Mouse (Mus musculus): ENCODE data around the gene Sema4a. TPM values are rescaled to one million over a fixed set of nuclear protein-coding genes. Genes with fewer than 3 reads are reported as not detected.
A peak's percentile ranks its signal among the peaks of the same experiment; 100 is the strongest.

Sema4a gene
- polyA plus RNA-seq, 1 experiment from 2014 or later: 16.3 TPM

DNA sequence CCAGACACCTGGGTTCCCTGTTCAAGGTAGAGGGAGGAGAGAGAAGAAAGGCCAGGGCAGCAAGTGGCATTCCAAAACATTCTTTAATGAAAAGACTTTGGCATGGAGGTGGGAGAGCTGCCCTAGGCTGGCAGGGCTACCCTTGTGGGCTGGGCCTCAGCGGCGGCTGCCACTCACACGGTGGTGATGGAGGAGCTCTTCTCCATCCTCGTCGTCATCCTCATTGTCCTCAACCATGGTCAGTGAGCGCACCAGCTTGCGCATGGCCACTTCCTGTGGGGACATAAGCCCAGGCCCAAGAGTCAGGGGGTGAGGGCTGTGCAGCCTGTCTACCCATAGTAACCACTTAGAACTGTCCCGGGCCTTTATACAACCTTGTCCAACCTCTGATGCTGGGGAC, 22.2 kb upstream of the Sema4a start:
- WGBS: 80% methylated on average over 8 of the region's 8 CpGs
- Histone ChIP-seq H3K36me3 (no peaks in the 10 kb centered on the region), H3K27ac (replicated peaks) (no peak overlapping the region), H3K4me3 (no peak overlapping the region), H3K27me3 (peaks cover 37% of the 10 kb centered on the region), H3K4me1 (peaks cover 16% of the 10 kb centered on the region), H3K4me2 (replicated peaks) (no peak overlapping the region), H3K9ac (replicated peaks) (no peak overlapping the region), H3K9me3 (no peaks in the 10 kb centered on the region)
- ATAC-seq (replicated peaks): peak; percentile 39

DNA sequence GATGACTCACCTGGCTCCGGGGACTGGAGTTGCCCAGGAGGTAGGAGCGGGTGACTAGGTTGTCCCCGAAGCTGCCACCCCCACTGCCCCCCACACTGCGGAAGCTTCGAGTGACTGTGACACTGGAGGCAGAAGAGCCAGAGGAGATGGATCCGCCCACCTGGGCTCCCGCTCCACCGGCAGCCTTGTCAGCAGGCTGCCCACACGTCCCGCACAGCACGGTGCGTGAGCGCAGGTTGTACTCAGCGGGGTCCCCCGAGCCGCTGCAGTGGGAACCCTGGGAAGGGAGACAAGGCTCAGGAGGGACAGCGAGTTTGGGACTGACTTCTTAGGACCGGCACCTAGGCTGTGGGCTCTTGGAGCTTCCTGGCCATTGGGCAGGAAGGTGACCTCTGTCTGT, 21.4 kb upstream of the Sema4a start:
- Histone ChIP-seq H3K27ac (replicated peaks) (no peak overlapping the region), H3K36me3 (no peaks in the 10 kb centered on the region), H3K27me3 (peaks cover 37% of the 10 kb centered on the region), H3K9ac (replicated peaks) (no peak overlapping the region), H3K4me1 (peaks cover 16% of the 10 kb centered on the region), H3K4me2 (replicated peaks) (no peak overlapping the region), H3K9me3 (no peaks in the 10 kb centered on the region), H3K4me3 (no peak overlapping the region)
- 31% methylated on average over 18 of the region's 18 CpGs for WGBS
- no peak for ATAC-seq (replicated peaks)

DNA sequence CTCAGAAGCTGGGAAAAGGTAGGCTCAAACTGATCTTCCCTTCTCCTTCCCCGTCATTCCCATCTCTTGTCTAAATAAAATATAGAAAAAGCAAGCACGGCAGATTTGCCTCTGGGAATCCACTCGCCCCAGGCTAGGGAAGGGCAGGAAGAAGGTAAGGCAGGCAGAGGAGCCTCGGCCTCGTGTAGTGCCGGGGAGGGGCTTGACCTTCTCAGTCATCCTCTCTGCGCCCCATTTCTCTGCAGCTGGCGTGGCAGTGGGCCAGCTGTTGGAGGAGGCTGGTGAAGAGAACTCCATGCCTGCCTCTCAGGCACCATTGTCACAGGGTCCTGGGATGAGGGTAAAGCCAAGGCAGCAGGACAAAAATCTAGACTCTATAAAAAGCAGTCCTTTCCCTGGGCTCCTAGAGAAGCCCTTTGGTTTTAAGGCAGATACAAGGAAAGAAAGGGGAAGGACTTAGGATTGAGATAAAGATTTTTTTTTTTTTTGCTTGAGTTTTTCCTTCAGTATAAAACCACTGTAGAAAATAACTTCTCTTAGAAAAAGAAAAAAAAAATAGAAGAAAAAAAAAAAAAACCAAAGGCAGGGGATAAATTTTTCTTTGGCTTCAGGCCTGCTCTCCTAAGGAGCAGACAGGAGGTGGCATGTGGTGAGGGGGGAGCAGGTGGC, 20.5 kb upstream of the Sema4a start:
- ATAC-seq (replicated peaks): no peak

GRCm38 (mm10) chr3:88480679-88481078, 19.7 kb upstream of the Sema4a start:
- no peak overlapping the region for H3K27ac ChIP-seq (replicated peaks)
- peaks cover 16% of the 10 kb centered on the region for H3K4me1 ChIP-seq
- ATAC-seq (replicated peaks): no peak
- no peaks in the 10 kb centered on the region for H3K36me3 ChIP-seq
- H3K27me3 ChIP-seq: peaks cover 25% of the 10 kb centered on the region
- H3K4me2 ChIP-seq (replicated peaks): no peak overlapping the region
- WGBS: 85% methylated on average over 5 of the region's 5 CpGs
- H3K9ac ChIP-seq (replicated peaks): no peak overlapping the region
- H3K9me3 ChIP-seq: no peaks in the 10 kb centered on the region
- H3K4me3 ChIP-seq: no peak overlapping the region

More for the DNA sequence above, 20.5 kb upstream of the Sema4a start:
- no peak overlapping the region for H3K4me2 ChIP-seq (replicated peaks)
- H3K4me3 ChIP-seq: no peak overlapping the region
- no peaks in the 10 kb centered on the region for H3K36me3 ChIP-seq
- peaks cover 33% of the 10 kb centered on the region for H3K27me3 ChIP-seq
- WGBS: 50% methylated on average over 8 of the region's 8 CpGs
- H3K9ac ChIP-seq (replicated peaks): no peak overlapping the region
- no peaks in the 10 kb centered on the region for H3K9me3 ChIP-seq
- no peak overlapping the region for H3K27ac ChIP-seq (replicated peaks)
- peaks cover 16% of the 10 kb centered on the region for H3K4me1 ChIP-seq

DNA sequence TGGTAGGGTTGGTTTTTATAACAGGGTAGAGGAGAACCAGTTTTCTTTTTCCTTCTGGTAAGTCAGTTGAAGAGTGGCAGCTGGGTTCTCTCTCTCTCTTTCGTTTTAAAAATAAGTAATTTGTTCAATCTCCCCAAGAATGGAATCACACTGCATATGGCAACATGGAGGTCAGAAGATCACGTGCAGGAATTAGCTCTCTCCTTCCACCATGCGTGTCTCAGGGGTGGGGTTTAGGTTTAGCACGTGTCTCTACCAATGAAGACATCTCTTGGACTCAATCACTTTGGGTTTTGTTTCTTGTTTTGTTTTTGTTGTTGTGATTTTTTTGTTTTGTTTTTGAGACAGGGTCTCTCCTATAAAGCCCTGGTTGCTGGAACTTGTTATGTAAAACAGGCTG, 18.8 kb upstream of the Sema4a start:
- ATAC-seq (replicated peaks): no peak
- peaks cover 18% of the 10 kb centered on the region for H3K27me3 ChIP-seq
- H3K27ac ChIP-seq (replicated peaks): no peak overlapping the region
- H3K9me3 ChIP-seq: no peaks in the 10 kb centered on the region
- 86% methylated on average over 4 of the region's 4 CpGs for WGBS
- no peak overlapping the region for H3K4me2 ChIP-seq (replicated peaks)
- no peak overlapping the region for H3K9ac ChIP-seq (replicated peaks)
- H3K36me3 ChIP-seq: no peaks in the 10 kb centered on the region
- peaks cover 13% of the 10 kb centered on the region for H3K4me1 ChIP-seq
- H3K4me3 ChIP-seq: no peak overlapping the region

GRCm38 (mm10) chr3:88479163-88479562, 18.2 kb upstream of the Sema4a start:
- no peak overlapping the region for H3K4me3 ChIP-seq
- H3K27me3 ChIP-seq: peaks cover 11% of the 10 kb centered on the region
- no peaks in the 10 kb centered on the region for H3K36me3 ChIP-seq
- peaks cover 8% of the 10 kb centered on the region; the same call in 1 of the 2 replicates for H3K4me1 ChIP-seq
- no peak for ATAC-seq (replicated peaks)
- H3K27ac ChIP-seq (replicated peaks): no peak overlapping the region
- H3K9me3 ChIP-seq: no peaks in the 10 kb centered on the region
- H3K4me2 ChIP-seq (replicated peaks): no peak overlapping the region
- 64% methylated on average over 3 of the region's 3 CpGs for WGBS
- no peak overlapping the region for H3K9ac ChIP-seq (replicated peaks)

DNA sequence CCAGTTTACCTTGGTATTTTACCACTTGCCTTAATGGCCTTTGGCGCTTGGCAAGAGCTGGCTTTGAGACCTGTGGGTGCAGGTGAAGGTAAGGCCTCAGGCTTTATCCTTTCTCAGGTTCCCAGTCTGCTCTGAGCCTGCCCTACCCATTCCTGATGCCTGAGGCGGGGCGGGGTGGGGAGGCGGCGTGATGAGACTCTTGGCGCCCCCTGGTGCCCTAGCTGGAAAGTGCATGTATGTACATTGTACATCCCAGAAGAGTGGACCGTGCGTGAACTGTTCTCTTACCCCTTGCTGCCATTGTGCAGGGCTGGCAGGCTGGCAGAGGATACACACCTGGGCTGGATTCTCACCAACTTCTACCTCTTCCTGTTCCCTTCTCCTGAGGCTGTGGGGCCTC, 16.8 kb upstream of the Sema4a start:
- WGBS: under 1% methylated on average over 8 of the region's 8 CpGs
- Histone ChIP-seq H3K4me1 (peaks cover 17% of the 10 kb centered on the region; the same call in 1 of the 2 replicates), H3K27me3 (peaks cover 5% of the 10 kb centered on the region; the same call in 1 of the 2 replicates), H3K4me3 (no peak overlapping the region), H3K9ac (replicated peaks) (no peak overlapping the region), H3K36me3 (no peaks in the 10 kb centered on the region), H3K9me3 (no peaks in the 10 kb centered on the region), H3K4me2 (replicated peaks) (no peak overlapping the region), H3K27ac (replicated peaks) (no peak overlapping the region)
- peak; percentile 70 for ATAC-seq (replicated peaks)

GRCm38 (mm10) chr3:88476403-88476802, 15.4 kb upstream of the Sema4a start:
- no peak overlapping the region for H3K9ac ChIP-seq (replicated peaks)
- H3K36me3 ChIP-seq: no peaks in the 10 kb centered on the region
- H3K9me3 ChIP-seq: no peaks in the 10 kb centered on the region
- peaks cover 9% of the 10 kb centered on the region; the same call in 1 of the 2 replicates for H3K4me1 ChIP-seq
- H3K4me2 ChIP-seq (replicated peaks): no peak overlapping the region
- no peak overlapping the region for H3K4me3 ChIP-seq
- no peak overlapping the region for H3K27ac ChIP-seq (replicated peaks)
- no peak for ATAC-seq (replicated peaks)
- no peaks in the 10 kb centered on the region for H3K27me3 ChIP-seq
- 64% methylated on average over 6 of the region's 6 CpGs for WGBS

DNA sequence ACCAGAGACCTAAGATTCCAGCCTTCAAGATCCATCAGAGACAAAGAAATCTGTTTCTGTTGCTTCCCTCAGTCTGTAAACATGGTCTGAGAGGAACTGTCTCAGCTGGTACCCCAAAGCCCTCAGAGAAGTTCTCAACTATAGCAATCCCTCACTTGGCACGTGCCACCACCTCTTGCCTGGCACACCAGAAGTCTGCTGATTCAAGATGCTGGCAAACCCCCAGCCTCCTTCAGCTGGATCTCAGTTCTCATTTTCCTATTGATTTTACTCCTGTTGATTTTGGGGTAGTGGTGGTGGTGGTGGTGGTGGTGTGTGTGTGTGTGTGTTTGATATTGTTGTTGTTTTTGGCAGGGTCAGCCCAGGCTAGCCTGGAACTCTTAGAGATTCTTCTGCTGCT, 12.6 kb upstream of the Sema4a start:
- Histone ChIP-seq H3K4me2 (replicated peaks) (no peak overlapping the region), H3K27ac (replicated peaks) (peak overlapping the region; percentile 30; the same call in 1 of the 2 replicates), H3K4me1 (peaks cover 9% of the 10 kb centered on the region; the same call in 1 of the 2 replicates), H3K27me3 (no peaks in the 10 kb centered on the region), H3K9me3 (no peaks in the 10 kb centered on the region), H3K4me3 (no peak overlapping the region), H3K9ac (replicated peaks) (no peak overlapping the region), H3K36me3 (no peaks in the 10 kb centered on the region)
- no peak for ATAC-seq (replicated peaks)
- WGBS: 48% methylated on average over 1 of the region's 1 CpGs

GRCm38 (mm10) chr3:88473020-88473419, 12.0 kb upstream of the Sema4a start:
- Histone ChIP-seq H3K4me2 (replicated peaks) (no peak overlapping the region), H3K27ac (replicated peaks) (peak overlapping the region; percentile 30; the same call in 1 of the 2 replicates), H3K36me3 (no peaks in the 10 kb centered on the region), H3K27me3 (no peaks in the 10 kb centered on the region), H3K4me3 (no peak overlapping the region), H3K4me1 (peaks cover 9% of the 10 kb centered on the region; the same call in 1 of the 2 replicates), H3K9ac (replicated peaks) (no peak overlapping the region), H3K9me3 (no peaks in the 10 kb centered on the region)
- WGBS: 18% methylated on average over 5 of the region's 5 CpGs
- peak; percentile 53; the same call in 1 of the 2 replicates for ATAC-seq (replicated peaks)

DNA sequence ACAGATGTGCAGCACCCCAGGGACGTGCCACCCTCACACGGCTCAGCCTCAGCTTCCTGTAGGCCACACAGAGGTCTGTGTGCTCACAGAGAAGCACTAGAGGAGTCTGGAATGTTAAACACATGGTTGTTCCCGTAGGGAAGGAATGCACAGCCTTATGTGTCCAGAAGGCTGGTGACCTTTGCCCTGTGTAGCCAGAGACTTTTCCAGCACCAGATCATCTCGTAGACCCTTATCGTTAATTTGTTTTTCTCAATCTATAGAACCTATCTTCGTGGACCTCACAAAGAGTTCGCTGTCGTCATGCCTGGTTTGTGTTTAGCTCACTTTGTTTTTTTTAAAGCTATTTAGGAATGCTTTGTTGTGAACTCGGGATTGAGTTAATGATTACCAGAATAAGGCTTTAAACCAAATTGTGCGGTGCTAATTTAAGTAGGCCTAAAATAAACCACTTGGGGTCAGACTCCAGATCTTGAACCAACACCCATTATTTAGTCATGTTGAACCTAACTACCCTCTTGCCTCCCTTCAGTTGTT, 10.0 kb upstream of the Sema4a start:
- Histone ChIP-seq H3K36me3 (no peaks in the 10 kb centered on the region), H3K4me1 (peaks cover 9% of the 10 kb centered on the region; the same call in 1 of the 2 replicates), H3K4me2 (replicated peaks) (no peak overlapping the region), H3K9ac (replicated peaks) (no peak overlapping the region), H3K27me3 (no peaks in the 10 kb centered on the region), H3K4me3 (no peak overlapping the region), H3K27ac (replicated peaks) (no peak overlapping the region), H3K9me3 (no peaks in the 10 kb centered on the region)
- no peak for ATAC-seq (replicated peaks)
- WGBS: 67% methylated on average over 10 of the region's 10 CpGs

GRCm38 (mm10) chr3:88469466-88469865, 8.5 kb upstream of the Sema4a start:
- no peak overlapping the region for H3K4me2 ChIP-seq (replicated peaks)
- H3K27me3 ChIP-seq: no peaks in the 10 kb centered on the region

More at GRCm38 (mm10) chr3:88469466-88469865, 8.5 kb upstream of the Sema4a start:
- H3K27ac ChIP-seq (replicated peaks): no peak overlapping the region
- peaks cover 9% of the 10 kb centered on the region; the same call in 1 of the 2 replicates for H3K4me1 ChIP-seq
- no peak overlapping the region for H3K4me3 ChIP-seq
- WGBS: 85% methylated on average over 2 of the region's 2 CpGs
- no peaks in the 10 kb centered on the region for H3K36me3 ChIP-seq
- H3K9me3 ChIP-seq: no peaks in the 10 kb centered on the region
- H3K9ac ChIP-seq (replicated peaks): no peak overlapping the region
- ATAC-seq (replicated peaks): no peak

All from forebrain, embryonic 15.5 days (tissue).